Mouse (Mus musculus) stomach, embryonic 15.5 days (tissue): Measurements from ENCODE around the gene Rps16. TPM values are rescaled to one million over a fixed set of nuclear protein-coding genes. Genes with fewer than 3 reads are reported as not detected.

Source experiments
- ATAC-seq: fragments of 200-750 bp; cut with Nextera tagmentation; 2 replicates; pipeline ENCODE4 v1.8.0; 2017; ENCODE audit warnings: low read depth, moderate number of reproducible peaks, moderate TSS enrichment; ENCODE audit not compliant: insufficient read depth, low FRiP score
- H3K27ac ChIP-seq: fragments of 300-500 bp; sonication (generic); 2 replicates; pipeline ENCODE4 v1.5.1; 2015; ENCODE audit warnings: mild to moderate bottlenecking, inconsistent platforms
- H3K27me3 ChIP-seq: fragments of 300-500 bp; sonication (generic); replicated peaks from 2 replicates; pipeline ENCODE4 v1.6.1; 2015; ENCODE audit warnings: inconsistent platforms
- H3K36me3 ChIP-seq: fragments of 300-500 bp; sonication (generic); 2 replicates; pipeline ENCODE4 v1.6.1; 2015; ENCODE audit warnings: inconsistent platforms
- H3K4me1 ChIP-seq: fragments of 300-500 bp; sonication (generic); 2 replicates; pipeline ENCODE4 v1.6.1; 2015; ENCODE audit warnings: inconsistent platforms
- H3K4me2 ChIP-seq: fragments of 300-500 bp; sonication (generic); 2 replicates; pipeline ENCODE4 v1.6.1; 2015; ENCODE audit warnings: mild to moderate bottlenecking, inconsistent platforms
- H3K4me3 ChIP-seq: fragments of 300-500 bp; sonication (generic); replicated peaks from 2 replicates; pipeline ENCODE4 v1.5.1; 2015; ENCODE audit warnings: inconsistent platforms
- H3K9ac ChIP-seq: fragments of 300-500 bp; sonication (generic); 2 replicates; pipeline ENCODE4 v1.6.1; 2015; ENCODE audit warnings: inconsistent platforms
- H3K9me3 ChIP-seq: fragments of 300-500 bp; sonication (generic); 2 replicates; pipeline ENCODE4 v1.6.1; 2016; ENCODE audit warnings: inconsistent platforms
- WGBS: fragments of 180-500 bp; shearing (Covaris S2); methylation state at CpG from one replicate; pipeline ENCODE4 v1.1.7; 2015; 5-methylcytosine and 5-hydroxymethylcytosine counted together
- polyA plus RNA-seq: library from polyadenylated mRNA; unstranded; fragments of >200 nt; fragmentation: Nextera tagmentation; extraction: Ambion mirVana; gene quantifications from 2 replicates; pipeline ENCODE4 v1.2.1, GENCODE M21; 2015

Rps16 gene
- polyA plus RNA-seq, 1 experiment from 2014 or later = 826 TPM

- no peak overlapping the region for H3K4me2 ChIP-seq
- peaks cover 23% of the 10 kb centered on the region for H3K36me3 ChIP-seq
- H3K27me3 ChIP-seq = no peaks in the 10 kb centered on the region
- no peak overlapping the region for H3K4me3 ChIP-seq
- no peak overlapping the region for H3K27ac ChIP-seq
- WGBS = 84% methylated on average over 3 of the region's 3 CpGs
- no peak for ATAC-seq
- no peak overlapping the region for H3K9ac ChIP-seq
- peaks cover 37% of the 10 kb centered on the region for H3K4me1 ChIP-seq
- no peaks in the 10 kb centered on the region for H3K9me3 ChIP-seq
These were observed 3.7 kb downstream of the Rps16 start for GRCm38 (mm10) chr7:28354113-28354581.

GRCm38 (mm10) chr7:28354596-28354995 is 4.1 kb downstream of the Rps16 start:
- H3K4me2 ChIP-seq = no peak overlapping the region
- no peaks in the 10 kb centered on the region for H3K9me3 ChIP-seq
- peaks cover 35% of the 10 kb centered on the region for H3K4me1 ChIP-seq
- H3K4me3 ChIP-seq = no peak overlapping the region
- H3K27me3 ChIP-seq = no peaks in the 10 kb centered on the region
- ATAC-seq = no peak
- peaks cover 27% of the 10 kb centered on the region for H3K36me3 ChIP-seq
- 89% methylated on average over 3 of the region's 3 CpGs for WGBS
- no peak overlapping the region for H3K27ac ChIP-seq
- no peak overlapping the region for H3K9ac ChIP-seq

- Histone ChIP-seq H3K4me1 (peaks cover 32% of the 10 kb centered on the region), H3K9ac (no peak overlapping the region), H3K9me3 (no peaks in the 10 kb centered on the region), H3K4me2 (no peak overlapping the region), H3K4me3 (no peak overlapping the region), H3K27me3 (no peaks in the 10 kb centered on the region), H3K27ac (no peak overlapping the region), H3K36me3 (peaks cover 33% of the 10 kb centered on the region)
- ATAC-seq = no peak
- WGBS = 87% methylated on average over 3 of the region's 3 CpGs
These were observed 4.8 kb downstream of the Rps16 start for GRCm38 (mm10) chr7:28355221-28355620.

- Histone ChIP-seq H3K9ac (no peak overlapping the region), H3K4me3 (no peak overlapping the region), H3K36me3 (peaks cover 50% of the 10 kb centered on the region), H3K27ac (peak overlapping the region; percentile 50), H3K4me2 (no peak overlapping the region), H3K4me1 (peaks cover 27% of the 10 kb centered on the region), H3K9me3 (no peaks in the 10 kb centered on the region), H3K27me3 (no peaks in the 10 kb centered on the region)
- WGBS = 6% methylated on average over 5 of the region's 5 CpGs
- peak; percentile 30; the same call in 1 of the 2 replicates for ATAC-seq
These were observed 6.5 kb downstream of the Rps16 start for GRCm38 (mm10) chr7:28356981-28357380.

- Histone ChIP-seq H3K4me3 (0 out of 2 replicates have a peak overlapping the region, but pooled peaks have one; percentile 0), H3K36me3 (peaks cover 58% of the 10 kb centered on the region), H3K4me2 (peak overlapping the region; percentile 14; the same call in 1 of the 2 replicates), H3K27ac (peak overlapping the region; percentile 50), H3K9me3 (no peaks in the 10 kb centered on the region), H3K27me3 (no peaks in the 10 kb centered on the region), H3K9ac (no peak overlapping the region), H3K4me1 (peaks cover 27% of the 10 kb centered on the region)
- WGBS = 4% methylated on average over 5 of the region's 5 CpGs
- ATAC-seq = no peak
These were observed 7.5 kb downstream of the Rps16 start for GRCm38 (mm10) chr7:28357984-28358383.

GRCm38 (mm10) chr7:28358431-28358830 is 8.0 kb downstream of the Rps16 start:
- Histone ChIP-seq H3K36me3 (peaks cover 54% of the 10 kb centered on the region), H3K4me2 (peak overlapping the region; percentile 14; the same call in 1 of the 2 replicates), H3K4me1 (peaks cover 27% of the 10 kb centered on the region), H3K27ac (peak overlapping the region; percentile 50), H3K9ac (no peak overlapping the region), H3K27me3 (no peaks in the 10 kb centered on the region), H3K4me3 (no peak overlapping the region), H3K9me3 (no peaks in the 10 kb centered on the region)
- no peak for ATAC-seq
- WGBS = 55% methylated on average over 7 of the region's 7 CpGs

GRCm38 (mm10) chr7:28359854-28360253 is 9.4 kb downstream of the Rps16 start:
- Histone ChIP-seq H3K4me1 (peaks cover 27% of the 10 kb centered on the region), H3K4me2 (no peak overlapping the region), H3K9me3 (no peaks in the 10 kb centered on the region), H3K27ac (no peak overlapping the region), H3K9ac (no peak overlapping the region), H3K36me3 (peaks cover 51% of the 10 kb centered on the region), H3K27me3 (no peaks in the 10 kb centered on the region), H3K4me3 (no peak overlapping the region)
- ATAC-seq = no peak
- 87% methylated on average over 10 of the region's 10 CpGs for WGBS

GRCm38 (mm10) chr7:28360291-28360690 is 9.8 kb downstream of the Rps16 start:
- ATAC-seq = no peak
- H3K36me3 ChIP-seq = peaks cover 55% of the 10 kb centered on the region

GRCm38 (mm10) chr7:28361647-28362341 is 11.3 kb downstream of the Rps16 start:
- Histone ChIP-seq H3K4me3 (no peak overlapping the region), H3K27ac (no peak overlapping the region), H3K36me3 (peaks cover 66% of the 10 kb centered on the region)

More at GRCm38 (mm10) chr7:28360291-28360690, 9.8 kb downstream of the Rps16 start:
- no peak overlapping the region for H3K4me3 ChIP-seq
- peaks cover 27% of the 10 kb centered on the region for H3K4me1 ChIP-seq
- no peaks in the 10 kb centered on the region for H3K9me3 ChIP-seq
- no peak overlapping the region for H3K4me2 ChIP-seq
- no peaks in the 10 kb centered on the region for H3K27me3 ChIP-seq
- no peak overlapping the region for H3K9ac ChIP-seq
- WGBS = 92% methylated on average over 6 of the region's 6 CpGs
- H3K27ac ChIP-seq = no peak overlapping the region

GRCm38 (mm10) chr7:28362441-28363060 is 12.1 kb downstream of the Rps16 start:
- Histone ChIP-seq H3K4me3 (no peak overlapping the region), H3K27me3 (no peaks in the 10 kb centered on the region), H3K4me2 (no peak overlapping the region), H3K27ac (no peak overlapping the region), H3K36me3 (peaks cover 72% of the 10 kb centered on the region), H3K9ac (no peak overlapping the region), H3K9me3 (no peaks in the 10 kb centered on the region), H3K4me1 (peaks cover 19% of the 10 kb centered on the region)
- ATAC-seq = no peak
- WGBS = 76% methylated on average over 16 of the region's 16 CpGs

More at GRCm38 (mm10) chr7:28361647-28362341, 11.3 kb downstream of the Rps16 start:
- 92% methylated on average over 20 of the region's 20 CpGs for WGBS
- Histone ChIP-seq H3K9me3 (no peaks in the 10 kb centered on the region), H3K4me2 (no peak overlapping the region), H3K9ac (no peak overlapping the region), H3K4me1 (peaks cover 24% of the 10 kb centered on the region), H3K27me3 (no peaks in the 10 kb centered on the region)
- no peak for ATAC-seq

- Histone ChIP-seq H3K27me3 (no peaks in the 10 kb centered on the region), H3K4me1 (peaks cover 16% of the 10 kb centered on the region), H3K36me3 (peaks cover 42% of the 10 kb centered on the region), H3K9ac (no peak overlapping the region), H3K9me3 (no peaks in the 10 kb centered on the region), H3K4me3 (no peak overlapping the region), H3K4me2 (no peak overlapping the region), H3K27ac (no peak overlapping the region)
- no peak for ATAC-seq
- 88% methylated on average over 16 of the region's 16 CpGs for WGBS
These were observed 17.3 kb downstream of the Rps16 start for GRCm38 (mm10) chr7:28367663-28368275.
